Mouse (Mus musculus): Measurements from ENCODE around the gene Tmem268. TPM values are rescaled to one million over a fixed set of nuclear protein-coding genes. Genes with fewer than 3 reads are reported as not detected.

Gene Tmem268
- polyA plus RNA-seq, 1 experiment from 2014 or later, result 6.6 TPM

- Histone ChIP-seq H3K27ac (ENCODE audit: low read length) (peak overlapping the region; percentile 21), H3K4me1 (ENCODE audit: control insufficient read depth, insufficient read depth, low read length) (peaks cover 40% of the 10 kb centered on the region), H3K27me3 (ENCODE audit: control insufficient read depth, insufficient read depth, low read length) (no peaks in the 10 kb centered on the region), H3K9ac (ENCODE audit: low read length) (no peak overlapping the region), H3K9me3 (replicated peaks; ENCODE audit: control insufficient read depth, low read length) (no peaks in the 10 kb centered on the region), H3K4me3 (replicated peaks; ENCODE audit: low read length) (no peak overlapping the region), H3K4me2 (ENCODE audit: low read depth, low read length) (peak overlapping the region; percentile 22; the same call in 1 of the 2 replicates), H3K36me3 (ENCODE audit: control insufficient read depth, insufficient read depth, low read length) (no peaks in the 10 kb centered on the region)
- WGBS, result 47% methylated on average over 7 of the region's 7 CpGs
- ATAC-seq (ENCODE audit: insufficient read depth, low FRiP score), result 0 out of 2 replicates have a peak, but pooled peaks have one; percentile 8
These were observed 3.5 kb downstream of the Tmem268 start for GRCm38 (mm10) chr4:63561861-63562675.

DNA sequence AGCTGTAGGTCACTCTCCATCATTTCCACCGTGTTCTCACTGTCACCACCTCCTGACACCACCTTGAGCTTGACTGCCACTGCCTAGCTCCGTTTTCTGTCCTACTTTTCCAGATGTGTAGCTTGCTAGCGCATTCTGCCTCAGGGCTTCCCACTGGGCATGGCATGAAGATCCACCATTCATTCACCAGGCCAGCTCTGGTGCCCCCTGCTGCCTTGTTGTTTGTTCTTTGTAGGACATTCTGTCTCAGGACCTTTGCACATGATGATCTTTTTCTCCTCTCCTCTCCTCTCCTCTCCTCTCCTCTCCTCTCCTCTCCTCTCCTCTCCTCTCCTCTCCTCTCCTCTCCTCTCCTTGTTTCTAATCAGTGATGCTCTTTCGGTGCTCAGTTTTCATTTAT is 4.2 kb downstream of the Tmem268 start:
- no peaks in the 10 kb centered on the region for H3K36me3 ChIP-seq (ENCODE audit: control insufficient read depth, insufficient read depth, low read length)
- no peaks in the 10 kb centered on the region for H3K27me3 ChIP-seq (ENCODE audit: control insufficient read depth, insufficient read depth, low read length)
- 89% methylated on average over 4 of the region's 4 CpGs for WGBS
- no peaks in the 10 kb centered on the region for H3K9me3 ChIP-seq (replicated peaks; ENCODE audit: control insufficient read depth, low read length)
- peaks cover 34% of the 10 kb centered on the region for H3K4me1 ChIP-seq (ENCODE audit: control insufficient read depth, insufficient read depth, low read length)
- H3K4me3 ChIP-seq (replicated peaks; ENCODE audit: low read length), result no peak overlapping the region
- H3K4me2 ChIP-seq (ENCODE audit: low read depth, low read length), result no peak overlapping the region
- peak overlapping the region; percentile 21 for H3K27ac ChIP-seq (ENCODE audit: low read length)
- no peak overlapping the region for H3K9ac ChIP-seq (ENCODE audit: low read length)
- ATAC-seq (ENCODE audit: insufficient read depth, low FRiP score), result no peak

GRCm38 (mm10) chr4:63567712-63568390 is 9.3 kb downstream of the Tmem268 start:
- WGBS, result 88% methylated on average over 10 of the region's 10 CpGs

DNA sequence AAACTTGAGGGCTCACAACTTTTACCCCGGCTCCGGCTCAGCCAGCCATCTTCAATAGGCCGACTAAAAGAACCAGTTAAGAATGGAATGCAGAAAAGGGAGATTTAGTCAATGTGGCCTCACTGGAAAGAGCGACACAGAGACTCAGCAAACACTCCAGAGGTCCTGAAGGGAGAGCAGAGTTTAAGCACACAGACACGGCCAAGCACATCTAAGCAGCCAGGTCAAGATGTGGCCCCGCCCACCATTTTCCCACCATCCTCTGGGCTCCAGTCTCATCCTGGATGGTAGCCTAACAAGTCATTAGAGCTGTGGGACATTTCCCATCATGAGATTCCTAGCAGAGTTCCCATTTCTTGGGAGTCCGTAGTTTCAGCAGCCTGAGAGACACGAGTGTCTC is 10.7 kb downstream of the Tmem268 start:
- 73% methylated on average over 8 of the region's 8 CpGs for WGBS
- H3K4me2 ChIP-seq (ENCODE audit: low read depth, low read length), result no peak overlapping the region
- H3K27me3 ChIP-seq (ENCODE audit: control insufficient read depth, insufficient read depth, low read length), result no peaks in the 10 kb centered on the region
- H3K4me3 ChIP-seq (replicated peaks; ENCODE audit: low read length), result no peak overlapping the region
- H3K9me3 ChIP-seq (replicated peaks; ENCODE audit: control insufficient read depth, low read length), result no peaks in the 10 kb centered on the region
- peaks cover 7% of the 10 kb centered on the region; the same call in 1 of the 2 replicates for H3K4me1 ChIP-seq (ENCODE audit: control insufficient read depth, insufficient read depth, low read length)
- no peak overlapping the region for H3K27ac ChIP-seq (ENCODE audit: low read length)
- no peak for ATAC-seq (ENCODE audit: insufficient read depth, low FRiP score)
- no peak overlapping the region for H3K9ac ChIP-seq (ENCODE audit: low read length)
- no peaks in the 10 kb centered on the region for H3K36me3 ChIP-seq (ENCODE audit: control insufficient read depth, insufficient read depth, low read length)

More at GRCm38 (mm10) chr4:63567712-63568390, 9.3 kb downstream of the Tmem268 start:
- peaks cover 7% of the 10 kb centered on the region; the same call in 1 of the 2 replicates for H3K4me1 ChIP-seq (ENCODE audit: control insufficient read depth, insufficient read depth, low read length)
- no peaks in the 10 kb centered on the region for H3K27me3 ChIP-seq (ENCODE audit: control insufficient read depth, insufficient read depth, low read length)
- H3K4me2 ChIP-seq (ENCODE audit: low read depth, low read length), result no peak overlapping the region
- H3K4me3 ChIP-seq (replicated peaks; ENCODE audit: low read length), result no peak overlapping the region
- ATAC-seq (ENCODE audit: insufficient read depth, low FRiP score), result no peak
- no peaks in the 10 kb centered on the region for H3K36me3 ChIP-seq (ENCODE audit: control insufficient read depth, insufficient read depth, low read length)
- H3K9ac ChIP-seq (ENCODE audit: low read length), result no peak overlapping the region
- H3K9me3 ChIP-seq (replicated peaks; ENCODE audit: control insufficient read depth, low read length), result no peaks in the 10 kb centered on the region
- no peak overlapping the region for H3K27ac ChIP-seq (ENCODE audit: low read length)

DNA sequence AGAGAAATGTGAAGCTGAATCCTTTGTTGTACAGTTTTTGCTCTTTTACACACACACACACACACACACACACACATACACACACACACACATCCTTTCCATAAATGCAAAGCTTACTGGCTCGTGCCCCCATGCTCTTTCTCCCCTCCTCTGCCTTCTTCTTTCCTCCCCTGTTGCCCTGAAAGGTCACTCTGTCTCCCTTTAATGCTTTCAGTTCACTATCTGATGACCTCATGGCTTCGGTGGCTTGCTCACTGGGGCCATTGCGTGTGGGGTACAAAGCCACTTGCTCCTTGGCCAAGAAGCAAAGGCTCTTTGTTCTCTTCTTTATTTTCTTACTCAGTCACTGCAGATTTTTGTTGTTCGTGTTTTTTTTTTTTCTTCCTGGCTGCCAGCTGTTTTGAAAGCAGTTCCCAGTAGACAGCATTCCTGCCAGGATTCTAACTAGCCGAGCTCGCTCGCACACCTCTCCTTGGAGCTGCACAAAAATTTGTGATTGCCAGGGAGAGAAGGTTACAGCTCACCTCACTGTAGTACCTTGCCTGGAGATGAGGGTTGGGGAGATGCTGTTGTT is 11.7 kb downstream of the Tmem268 start:
- H3K4me2 ChIP-seq (ENCODE audit: low read depth, low read length), result no peak overlapping the region
- ATAC-seq (ENCODE audit: insufficient read depth, low FRiP score), result no peak
- H3K4me1 ChIP-seq (ENCODE audit: control insufficient read depth, insufficient read depth, low read length), result peaks cover 7% of the 10 kb centered on the region; the same call in 1 of the 2 replicates
- H3K9me3 ChIP-seq (replicated peaks; ENCODE audit: control insufficient read depth, low read length), result no peaks in the 10 kb centered on the region
- H3K9ac ChIP-seq (ENCODE audit: low read length), result no peak overlapping the region
- H3K36me3 ChIP-seq (ENCODE audit: control insufficient read depth, insufficient read depth, low read length), result no peaks in the 10 kb centered on the region
- WGBS, result 40% methylated on average over 7 of the region's 7 CpGs
- H3K27ac ChIP-seq (ENCODE audit: low read length), result no peak overlapping the region
- no peak overlapping the region for H3K4me3 ChIP-seq (replicated peaks; ENCODE audit: low read length)
- no peaks in the 10 kb centered on the region for H3K27me3 ChIP-seq (ENCODE audit: control insufficient read depth, insufficient read depth, low read length)

DNA sequence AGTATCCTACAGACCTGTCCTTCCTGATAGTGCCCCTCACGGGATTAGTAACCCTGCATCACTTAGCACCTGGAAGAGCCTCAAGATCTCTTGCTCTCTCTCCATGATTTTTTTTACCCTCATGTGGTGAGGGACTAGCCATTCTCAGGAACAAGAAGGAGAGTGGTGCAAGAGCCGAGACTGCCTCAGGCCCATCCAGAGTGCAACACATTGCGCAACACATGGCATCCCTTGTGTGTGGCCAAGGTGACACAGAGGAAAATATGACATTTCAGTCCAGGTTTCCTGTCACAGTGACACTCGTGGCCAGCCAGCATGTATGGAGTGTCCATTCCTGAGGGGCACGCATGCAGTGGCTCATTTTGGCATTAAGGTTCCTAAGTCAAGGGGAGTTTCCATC is 14.0 kb downstream of the Tmem268 start:
- no peak overlapping the region for H3K9ac ChIP-seq (ENCODE audit: low read length)
- no peaks in the 10 kb centered on the region for H3K27me3 ChIP-seq (ENCODE audit: control insufficient read depth, insufficient read depth, low read length)
- H3K27ac ChIP-seq (ENCODE audit: low read length), result no peak overlapping the region
- no peak overlapping the region for H3K4me3 ChIP-seq (replicated peaks; ENCODE audit: low read length)
- peaks cover 7% of the 10 kb centered on the region; the same call in 1 of the 2 replicates for H3K4me1 ChIP-seq (ENCODE audit: control insufficient read depth, insufficient read depth, low read length)
- H3K4me2 ChIP-seq (ENCODE audit: low read depth, low read length), result no peak overlapping the region
- no peaks in the 10 kb centered on the region for H3K36me3 ChIP-seq (ENCODE audit: control insufficient read depth, insufficient read depth, low read length)
- ATAC-seq (ENCODE audit: insufficient read depth, low FRiP score), result no peak
- WGBS, result 90% methylated on average over 5 of the region's 5 CpGs
- H3K9me3 ChIP-seq (replicated peaks; ENCODE audit: control insufficient read depth, low read length), result no peaks in the 10 kb centered on the region

DNA sequence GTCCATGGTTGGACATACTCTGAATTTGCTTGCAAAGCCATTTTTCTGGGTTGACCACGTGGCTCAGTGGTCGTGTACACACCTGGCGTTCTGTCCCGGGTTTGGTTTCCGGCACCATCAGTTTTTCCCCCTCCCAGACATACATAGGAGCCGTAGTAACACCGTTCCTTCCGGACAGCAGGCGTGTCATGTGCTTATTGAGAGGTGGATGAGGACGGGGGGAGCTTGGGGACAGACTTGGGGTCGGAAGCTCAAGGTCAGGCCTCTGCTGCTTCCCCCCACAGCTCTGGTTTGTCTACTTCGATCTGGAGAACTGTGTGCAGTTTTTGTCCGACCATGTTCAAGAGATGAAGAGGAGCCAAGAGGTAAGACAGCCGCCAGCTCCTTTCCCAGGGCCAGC is 21.1 kb downstream of the Tmem268 start:
- no peaks in the 10 kb centered on the region for H3K9me3 ChIP-seq (replicated peaks; ENCODE audit: control insufficient read depth, low read length)
- H3K4me1 ChIP-seq (ENCODE audit: control insufficient read depth, insufficient read depth, low read length), result no peaks in the 10 kb centered on the region
- H3K9ac ChIP-seq (ENCODE audit: low read length), result no peak overlapping the region
- H3K4me3 ChIP-seq (replicated peaks; ENCODE audit: low read length), result no peak overlapping the region
- H3K27me3 ChIP-seq (ENCODE audit: control insufficient read depth, insufficient read depth, low read length), result no peaks in the 10 kb centered on the region
- whole genome bisulfite sequencing, result 86% methylated on average over 14 of the region's 14 CpGs
- no peak overlapping the region for H3K27ac ChIP-seq (ENCODE audit: low read length)
- no peaks in the 10 kb centered on the region; the same call in 1 of the 2 replicates for H3K36me3 ChIP-seq (ENCODE audit: control insufficient read depth, insufficient read depth, low read length)
- ATAC-seq (ENCODE audit: insufficient read depth, low FRiP score), result no peak
- H3K4me2 ChIP-seq (ENCODE audit: low read depth, low read length), result no peak overlapping the region

GRCm38 (mm10) chr4:63580078-63580477 is 21.5 kb downstream of the Tmem268 start:
- no peak for ATAC-seq (ENCODE audit: insufficient read depth, low FRiP score)
- 52% methylated on average over 6 of the region's 6 CpGs for WGBS

GRCm38 (mm10) chr4:63582580-63582979 is 24.0 kb downstream of the Tmem268 start:
- 73% methylated on average over 5 of the region's 5 CpGs for WGBS
- no peak overlapping the region for H3K4me2 ChIP-seq (ENCODE audit: low read depth, low read length)
- no peak for ATAC-seq (ENCODE audit: insufficient read depth, low FRiP score)
- no peaks in the 10 kb centered on the region for H3K9me3 ChIP-seq (replicated peaks; ENCODE audit: control insufficient read depth, low read length)
- no peaks in the 10 kb centered on the region for H3K4me1 ChIP-seq (ENCODE audit: control insufficient read depth, insufficient read depth, low read length)
- no peak overlapping the region for H3K27ac ChIP-seq (ENCODE audit: low read length)
- no peaks in the 10 kb centered on the region for H3K27me3 ChIP-seq (ENCODE audit: control insufficient read depth, insufficient read depth, low read length)
- H3K9ac ChIP-seq (ENCODE audit: low read length), result no peak overlapping the region
- H3K4me3 ChIP-seq (replicated peaks; ENCODE audit: low read length), result no peak overlapping the region
- no peaks in the 10 kb centered on the region; the same call in 1 of the 2 replicates for H3K36me3 ChIP-seq (ENCODE audit: control insufficient read depth, insufficient read depth, low read length)

More at GRCm38 (mm10) chr4:63580078-63580477, 21.5 kb downstream of the Tmem268 start:
- H3K27me3 ChIP-seq (ENCODE audit: control insufficient read depth, insufficient read depth, low read length), result no peaks in the 10 kb centered on the region
- H3K4me2 ChIP-seq (ENCODE audit: low read depth, low read length), result no peak overlapping the region
- H3K4me3 ChIP-seq (replicated peaks; ENCODE audit: low read length), result no peak overlapping the region
- no peak overlapping the region for H3K9ac ChIP-seq (ENCODE audit: low read length)
- no peaks in the 10 kb centered on the region for H3K9me3 ChIP-seq (replicated peaks; ENCODE audit: control insufficient read depth, low read length)
- no peaks in the 10 kb centered on the region for H3K4me1 ChIP-seq (ENCODE audit: control insufficient read depth, insufficient read depth, low read length)
- no peaks in the 10 kb centered on the region; the same call in 1 of the 2 replicates for H3K36me3 ChIP-seq (ENCODE audit: control insufficient read depth, insufficient read depth, low read length)
- no peak overlapping the region for H3K27ac ChIP-seq (ENCODE audit: low read length)

Data from stomach, embryonic 16.5 days (tissue).